Comparison of ENCODE assay signal across 38 mouse cellular contexts in the genomic region with DNA sequence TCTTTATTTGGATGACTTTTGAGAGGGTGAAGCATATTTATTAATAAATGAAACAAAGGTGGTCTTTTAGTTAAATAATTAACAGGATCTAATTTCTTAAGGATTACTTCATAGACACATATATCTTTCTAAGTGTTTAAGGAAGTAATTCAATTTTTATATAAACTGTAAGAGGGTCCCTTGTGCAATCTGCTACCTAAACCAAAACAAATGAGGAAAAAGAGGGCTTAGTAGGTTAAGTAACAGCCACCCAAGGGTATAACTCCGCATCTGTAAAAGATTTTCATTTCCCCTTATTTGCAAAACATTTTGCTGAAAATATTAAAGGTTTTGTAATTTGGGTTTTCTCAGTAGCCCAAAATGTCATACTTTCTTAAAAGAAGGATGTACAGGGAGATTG. TPM values are rescaled to one million over a fixed set of nuclear protein-coding genes. Genes with fewer than 3 reads are reported as not detected.
"Had no signal": no experiment of that assay in that cellular context is flagged by ENCODE, and none has a peak within 500 bp of the region (broad histone marks: within the 10 kb centered on the region; RNA-seq: fewer than 3 reads in every experiment).

No protein-coding gene starts in this region.

- H3K36me3 ChIP-seq: embryonic facial prominence, embryonic 10.5 days; embryonic facial prominence, embryonic 12.5 days; embryonic facial prominence, embryonic 13.5 days; embryonic facial prominence, embryonic 15.5 days; forebrain, embryonic 10.5 days; forebrain, embryonic 12.5 days; forebrain, embryonic 15.5 days had no signal

- ATAC-seq: forebrain, embryonic 13.5 days; forebrain, embryonic 14.5 days; forebrain, embryonic 15.5 days; forebrain, embryonic 16.5 days; forebrain, postnatal 0 days had no signal

- H3K27me3 ChIP-seq: embryonic facial prominence, embryonic 12.5 days; embryonic facial prominence, embryonic 13.5 days; embryonic facial prominence, embryonic 15.5 days; forebrain, embryonic 12.5 days; forebrain, embryonic 13.5 days; forebrain, embryonic 15.5 days had no signal

- DNase-seq: cerebellum, adult 2 months; cerebellum, adult 8-10 months; cerebellum, adult 9-10 months; cerebellum, adult 9-11 months; cerebellum, postnatal 10 days; cerebellum, postnatal 14 days; cerebellum, postnatal 25 days; cerebellum, postnatal 36 days; embryo, embryonic 11 days; forebrain, postnatal 0 days; gastrocnemius, adult 2 months; gastrocnemius, postnatal 10 days; gastrocnemius, postnatal 14 days; gastrocnemius, postnatal 25 days; heart, adult 18-20 months; heart, adult 2 months had no signal

- H3K4me3 ChIP-seq: embryonic facial prominence, embryonic 10.5 days; embryonic facial prominence, embryonic 12.5 days; embryonic facial prominence, embryonic 13.5 days; embryonic facial prominence, embryonic 15.5 days; erythroblast, embryonic 14.5 days; forebrain, embryonic 10.5 days; forebrain, embryonic 12.5 days; forebrain, embryonic 13.5 days; forebrain, embryonic 15.5 days; gastrocnemius, adult 2 months; heart, adult 2 months had no signal

- H3K4me1 ChIP-seq: embryonic facial prominence, embryonic 15.5 days; forebrain, embryonic 12.5 days; forebrain, embryonic 13.5 days; forebrain, embryonic 15.5 days had no signal

- H3K9me3 ChIP-seq: embryonic facial prominence, embryonic 10.5 days; embryonic facial prominence, embryonic 12.5 days; embryonic facial prominence, embryonic 13.5 days; embryonic facial prominence, embryonic 15.5 days; forebrain, embryonic 10.5 days; forebrain, embryonic 12.5 days; forebrain, embryonic 13.5 days; forebrain, embryonic 15.5 days had no signal

- H3K27ac ChIP-seq: embryonic facial prominence, embryonic 10.5 days; embryonic facial prominence, embryonic 12.5 days; embryonic facial prominence, embryonic 13.5 days; embryonic facial prominence, embryonic 15.5 days; forebrain, embryonic 10.5 days; forebrain, embryonic 12.5 days; forebrain, embryonic 13.5 days; forebrain, embryonic 15.5 days; gastrocnemius, adult 2 months; heart, adult 2 months had no signal

- H3K4me2 ChIP-seq: embryonic facial prominence, embryonic 12.5 days; embryonic facial prominence, embryonic 13.5 days; embryonic facial prominence, embryonic 15.5 days; forebrain, embryonic 12.5 days; forebrain, embryonic 13.5 days; forebrain, embryonic 15.5 days had no signal

- H3K9ac ChIP-seq: embryonic facial prominence, embryonic 12.5 days; embryonic facial prominence, embryonic 13.5 days; embryonic facial prominence, embryonic 15.5 days; forebrain, embryonic 12.5 days; forebrain, embryonic 13.5 days; forebrain, embryonic 15.5 days; forebrain, postnatal 0 days had no signal

RNA-seq across cellular contexts. Expression of a gene that starts 7.3 kb away (rescaled TPM):
- total RNA-seq: common myeloid progenitor, adult 5-6 weeks; forebrain, postnatal 0 days; gastrocnemius, adult 18-20 months; gastrocnemius, adult 2 months; gastrocnemius, adult 8-10 months; gastrocnemius, postnatal 10 days; gastrocnemius, postnatal 14 days; gastrocnemius, postnatal 25 days; gastrocnemius, postnatal 4 days; heart, adult 18-20 months; heart, adult 2 months; heart, adult 8-10 months had no signal
- polyA plus RNA-seq: cerebellum, adult 2 months; cortical plate, adult 2 months; embryonic facial prominence, embryonic 10.5 days; embryonic facial prominence, embryonic 11.5 days; embryonic facial prominence, embryonic 12.5 days; embryonic facial prominence, embryonic 13.5 days; embryonic facial prominence, embryonic 14.5 days; embryonic facial prominence, embryonic 15.5 days; erythroblast, embryonic 14.5 days; forebrain, embryonic 10.5 days; forebrain, embryonic 11.5 days; forebrain, embryonic 12.5 days; forebrain, embryonic 13.5 days; forebrain, embryonic 14.5 days; forebrain, embryonic 15.5 days; forebrain, embryonic 16.5 days; forebrain, postnatal 0 days; frontal cortex, adult 2 months; gonadal fat pad, adult 2 months; heart, adult 2 months had no signal

RNA-seq across cellular contexts. Expression of a gene that starts 11.8 kb away (rescaled TPM):
- total RNA-seq: common myeloid progenitor, adult 5-6 weeks; forebrain, postnatal 0 days; gastrocnemius, adult 2 months; gastrocnemius, adult 8-10 months; gastrocnemius, postnatal 10 days; gastrocnemius, postnatal 14 days; gastrocnemius, postnatal 25 days; heart, adult 18-20 months; heart, adult 2 months; heart, adult 8-10 months had no signal
- polyA plus RNA-seq: embryonic facial prominence, embryonic 10.5 days; embryonic facial prominence, embryonic 11.5 days; embryonic facial prominence, embryonic 12.5 days; embryonic facial prominence, embryonic 13.5 days; embryonic facial prominence, embryonic 14.5 days; embryonic facial prominence, embryonic 15.5 days; erythroblast, embryonic 14.5 days; forebrain, embryonic 10.5 days; forebrain, embryonic 11.5 days; forebrain, embryonic 12.5 days; forebrain, embryonic 13.5 days; forebrain, embryonic 14.5 days; forebrain, embryonic 15.5 days; forebrain, embryonic 16.5 days; forebrain, postnatal 0 days; heart, adult 2 months had no signal

RNA-seq across cellular contexts. Expression of a gene that starts 48.9 kb away (rescaled TPM):
- total RNA-seq: common myeloid progenitor, adult 5-6 weeks; heart, adult 18-20 months; heart, adult 2 months had no signal
- polyA plus RNA-seq: erythroblast, embryonic 14.5 days; forebrain, embryonic 14.5 days; heart, adult 2 months had no signal
